ENCODE assay signal across 19 mouse cellular contexts in the genomic region with DNA sequence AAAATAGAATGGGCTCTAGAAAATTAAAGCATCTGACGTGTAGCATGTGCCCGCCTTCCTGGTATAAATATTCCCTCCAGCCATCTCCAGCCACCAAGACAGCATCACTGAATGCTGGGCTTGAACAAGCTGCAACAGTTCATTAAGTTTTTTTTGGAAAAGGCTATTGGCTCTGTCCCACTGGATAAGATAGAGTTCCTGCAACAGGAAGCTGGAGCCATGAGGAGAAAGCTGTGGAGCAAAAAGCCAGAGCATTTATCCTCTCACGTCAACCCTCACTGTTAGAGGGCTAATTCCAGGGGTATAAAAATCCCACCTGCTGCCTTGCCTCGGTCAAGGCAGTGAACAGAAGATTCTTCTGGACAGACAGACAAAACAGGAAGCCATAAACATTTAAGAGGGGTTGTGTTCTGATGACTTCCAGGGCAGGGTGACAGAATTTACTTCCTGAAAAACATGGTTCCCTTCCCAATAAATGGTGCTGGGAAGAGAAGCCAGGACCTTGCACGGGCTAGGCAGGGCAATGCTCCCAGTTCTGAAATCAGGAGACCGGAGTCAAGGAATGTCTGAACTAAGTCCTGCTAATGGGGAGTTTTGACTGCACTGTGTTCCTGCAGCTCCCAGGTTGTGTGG. TPM values are rescaled to one million over a fixed set of nuclear protein-coding genes. Genes with fewer than 3 reads are reported as not detected.
DNase-seq lines count a peak whose midpoint lies in the region; ATAC-seq and TF ChIP-seq lines count a peak whose summit lies in the region.
"Had no signal": no experiment of that assay in that cellular context is flagged by ENCODE, and none has a peak within 500 bp of the region (broad histone marks: within the 10 kb centered on the region; RNA-seq: fewer than 3 reads in every experiment).

No protein-coding gene starts in this region.

- H3K4me2 ChIP-seq in limb, embryonic 13.5 days (replicated peaks): no peak overlapping the region
- H3K4me2 ChIP-seq in heart, postnatal 0 days (ENCODE audit: low read depth, low read length): no peak overlapping the region
- H3K4me2 ChIP-seq: embryonic facial prominence, embryonic 15.5 days; hindbrain, embryonic 12.5 days; midbrain, embryonic 15.5 days had no signal

- H3K4me1 ChIP-seq in limb, embryonic 13.5 days: peaks cover 8% of the 10 kb centered on the region; the same call in 1 of the 2 replicates
- peaks cover 7% of the 10 kb centered on the region for H3K4me1 ChIP-seq in limb, embryonic 10.5 days
- peaks cover 6% of the 10 kb centered on the region; the same call in 1 of the 2 replicates for H3K4me1 ChIP-seq in heart, postnatal 0 days (ENCODE audit: control insufficient read depth, insufficient read depth)
- H3K4me1 ChIP-seq: forebrain, embryonic 10.5 days; hindbrain, embryonic 12.5 days; midbrain, embryonic 15.5 days had no signal

- no peak overlapping the region for H3K9ac ChIP-seq in limb, embryonic 13.5 days
- no peak overlapping the region for H3K9ac ChIP-seq in heart, postnatal 0 days (replicated peaks; ENCODE audit: low read depth, low read length)
- H3K9ac ChIP-seq: embryonic facial prominence, embryonic 15.5 days; hindbrain, embryonic 12.5 days; midbrain, embryonic 15.5 days had no signal

- no peaks in the 10 kb centered on the region for H3K9me3 ChIP-seq in limb, embryonic 13.5 days
- H3K9me3 ChIP-seq in limb, embryonic 10.5 days (replicated peaks): no peaks in the 10 kb centered on the region
- no peaks in the 10 kb centered on the region for H3K9me3 ChIP-seq in heart, postnatal 0 days (replicated peaks; ENCODE audit: control insufficient read depth, low read length)
- H3K9me3 ChIP-seq: embryonic facial prominence, embryonic 15.5 days; forebrain, embryonic 10.5 days; hindbrain, embryonic 12.5 days; midbrain, embryonic 15.5 days had no signal

- DNase-seq in gastrocnemius, adult 2 months: no peak
- DNase-seq in gastrocnemius, postnatal 25 days: no peak
- DNase-seq in limb, embryonic 10.5 days (ENCODE audit: low spot score): no peak
- peak; percentile 61 to 66 for DNase-seq in heart, adult 9 months (ENCODE audit: low spot score in 2 of 2)
- DNase-seq in heart, postnatal 0 days (ENCODE audit: low spot score): peak; percentile 68
- no peak for DNase-seq in lung, postnatal 25 days (ENCODE audit: low spot score)
- DNase-seq: adrenal gland, adult 2 months; cerebellum, adult 9-11 months; gastrocnemius, postnatal 14 days; layer of hippocampus, postnatal 36 days; lung, adult 2 months; right cerebral cortex, postnatal 4 days; thymus, postnatal 36 days had no signal

- H3K36me3 ChIP-seq in limb, embryonic 13.5 days: no peaks in the 10 kb centered on the region
- H3K36me3 ChIP-seq in limb, embryonic 10.5 days: no peaks in the 10 kb centered on the region
- no peaks in the 10 kb centered on the region for H3K36me3 ChIP-seq in heart, postnatal 0 days (replicated peaks; ENCODE audit: control insufficient read depth, insufficient read depth, low read length)
- H3K36me3 ChIP-seq: embryonic facial prominence, embryonic 15.5 days; forebrain, embryonic 10.5 days; hindbrain, embryonic 12.5 days; midbrain, embryonic 15.5 days had no signal

- intact Hi-C loops in gastrocnemius, adult 2 months (cut with DNase I): loop anchor here (5.0 kb wide), 1 partner anchor 37 kb away; no protein-coding TSS in a partner anchor

- peak; percentile 24; the same call in 1 of the 2 replicates for ATAC-seq in limb, embryonic 13.5 days (ENCODE audit: low FRiP score, low read depth)
- ATAC-seq in heart, postnatal 0 days (ENCODE audit: insufficient read depth, low read depth): peak; percentile 53
- no peak for ATAC-seq in CD4-positive, CD25-positive, alpha-beta regulatory T cell, adult 4 months
- ATAC-seq: midbrain, embryonic 15.5 days had no signal

- H3K27me3 ChIP-seq in limb, embryonic 13.5 days: no peaks in the 10 kb centered on the region
- no peaks in the 10 kb centered on the region for H3K27me3 ChIP-seq in limb, embryonic 10.5 days (ENCODE audit: low read depth, poor library complexity, severe bottlenecking)
- H3K27me3 ChIP-seq in heart, postnatal 0 days (ENCODE audit: control insufficient read depth, insufficient read depth, low read length): no peaks in the 10 kb centered on the region
- H3K27me3 ChIP-seq: embryonic facial prominence, embryonic 15.5 days; hindbrain, embryonic 12.5 days; midbrain, embryonic 15.5 days had no signal

- no peak for TF ChIP-seq EP300 in heart, postnatal 0 days (IDR thresholded peaks at IDR 0.05; ENCODE audit: low read depth)

- no peak overlapping the region for H3K4me3 ChIP-seq in gastrocnemius, adult 2 months
- no peak overlapping the region for H3K4me3 ChIP-seq in limb, embryonic 13.5 days
- H3K4me3 ChIP-seq in limb, embryonic 10.5 days: no peak overlapping the region
- no peak overlapping the region for H3K4me3 ChIP-seq in heart, postnatal 0 days (ENCODE audit: low read depth, low read length)
- H3K4me3 ChIP-seq: embryonic facial prominence, embryonic 15.5 days; forebrain, embryonic 10.5 days; hindbrain, embryonic 12.5 days; midbrain, embryonic 15.5 days had no signal

- no peak for TF ChIP-seq CTCF in gastrocnemius, adult 2 months (IDR thresholded peaks at IDR 0.05)
- TF ChIP-seq CTCF in heart, postnatal 0 days (IDR thresholded peaks at IDR 0.05; ENCODE audit: low read depth): no peak

- 40% methylated on average over 6 of the region's 6 CpGs for WGBS in limb, embryonic 13.5 days
- WGBS in limb, embryonic 10.5 days: 66% methylated on average over 6 of the region's 6 CpGs
- WGBS in heart, postnatal 0 days: 40% methylated on average over 6 of the region's 6 CpGs

- peak overlapping the region; percentile 40 for H3K27ac ChIP-seq in gastrocnemius, adult 2 months
- H3K27ac ChIP-seq in limb, embryonic 13.5 days: no peak overlapping the region; the same call in 1 of the 2 replicates
- no peak overlapping the region for H3K27ac ChIP-seq in limb, embryonic 10.5 days
- peak overlapping the region; percentile 59 for H3K27ac ChIP-seq in heart, postnatal 0 days (ENCODE audit: low read depth)
- H3K27ac ChIP-seq: embryonic facial prominence, embryonic 15.5 days; forebrain, embryonic 10.5 days; hindbrain, embryonic 12.5 days; midbrain, embryonic 15.5 days had no signal

RNA-seq across cellular contexts. Expression of gene Gpcpd1, which starts 2.5 kb away (rescaled TPM):
- 100 to 1,000 TPM; 167 to 341 TPM for total RNA-seq in gastrocnemius, adult 2 months (2021)
- 100 to 1,000 TPM; 110 to 147 TPM for total RNA-seq in gastrocnemius, postnatal 25 days (2021)
- 49.3 and 50.2 TPM in 2 replicates for polyA plus RNA-seq in limb, embryonic 13.5 days (2015; fragmentation: Nextera tagmentation; extraction: Ambion mirVana)
- polyA plus RNA-seq in limb, embryonic 10.5 days (2016; fragmentation: Nextera tagmentation; extraction: Ambion mirVana): 21.9 and 29.4 TPM in 2 replicates
- total RNA-seq in heart, postnatal 0 days (2014; rRNA removed; ENCODE audit: low replicate concordance): 26.4 and 37.5 TPM in 2 replicates
- polyA plus RNA-seq in heart, postnatal 0 days (2015; fragmentation: Nextera tagmentation; extraction: Ambion mirVana): 60.5 and 67.9 TPM in 2 replicates
- polyA plus RNA-seq in CD4-positive, CD25-positive, alpha-beta regulatory T cell, adult 4 months (2017; shearing (Covaris generic)): 10 to 100 TPM; 46.5 to 51.5 TPM

Comparison
In these comparisons a context has a peak if more than half of its experiments do, and no peak if none do; other contexts are left out.
1. DNase-seq: peak in heart, adult 9 months (2 of 2) and heart, postnatal 0 days (single experiment); none in gastrocnemius, adult 2 months (single experiment), gastrocnemius, postnatal 25 days (single experiment), limb, embryonic 10.5 days (single experiment) and lung, postnatal 25 days (single experiment).
2. H3K27ac ChIP-seq: peak in gastrocnemius, adult 2 months (single experiment) and heart, postnatal 0 days (single experiment); none in limb, embryonic 13.5 days (single experiment) and limb, embryonic 10.5 days (single experiment).